Mouse (Mus musculus): ENCODE measurements at regions not wholly inside any gene's neighbourhood (a gene's known extent, or its start where the extent isn't known, plus 50 kb on each side); places are given as distances from the start of the nearest gene placed in this dataset.

- DNase-seq (ENCODE audit: low spot score) = no peak
Observed at GRCm38 (mm10) chr7:37095839-37096238, 397.9 kb downstream of the Tshz3 start.

GRCm38 (mm10) chr7:37096291-37096690, 398.4 kb downstream of the Tshz3 start:
- no peak for DNase-seq (ENCODE audit: low spot score)

GRCm38 (mm10) chr7:37098950-37099349, 401.0 kb downstream of the Tshz3 start:
- DNase-seq (ENCODE audit: low spot score) = no peak

GRCm38 (mm10) chr7:37104671-37105070, 406.8 kb downstream of the Tshz3 start:
- DNase-seq (ENCODE audit: low spot score) = no peak

GRCm38 (mm10) chr7:37111071-37111470, 413.2 kb downstream of the Tshz3 start:
- DNase-seq (ENCODE audit: low spot score) = no peak

GRCm38 (mm10) chr7:37120776-37121175, 422.9 kb downstream of the Tshz3 start:
- no peak for DNase-seq (ENCODE audit: low spot score)

- DNase-seq (ENCODE audit: low spot score) = no peak
Observed at GRCm38 (mm10) chr7:37140191-37140590, 442.3 kb downstream of the Tshz3 start.

GRCm38 (mm10) chr7:37142780-37143179, 444.9 kb downstream of the Tshz3 start:
- DNase-seq (ENCODE audit: low spot score) = no peak

- no peak for DNase-seq (ENCODE audit: low spot score)
Observed at GRCm38 (mm10) chr7:37144303-37144702, 446.4 kb downstream of the Tshz3 start.

- DNase-seq (ENCODE audit: low spot score) = no peak
Observed at GRCm38 (mm10) chr7:37149711-37150110, 451.8 kb downstream of the Tshz3 start.

- no peak for DNase-seq (ENCODE audit: low spot score)
Observed at GRCm38 (mm10) chr7:37159801-37160200, 461.9 kb downstream of the Tshz3 start.

- DNase-seq (ENCODE audit: low spot score) = no peak
Observed at GRCm38 (mm10) chr7:37168883-37169282, 471.0 kb downstream of the Tshz3 start.

GRCm38 (mm10) chr7:37175746-37176145, 477.8 kb downstream of the Tshz3 start:
- no peak for DNase-seq (ENCODE audit: low spot score)

- no peak for DNase-seq (ENCODE audit: low spot score)
Observed at GRCm38 (mm10) chr7:37178256-37178655, 480.3 kb downstream of the Tshz3 start.

GRCm38 (mm10) chr7:37179907-37180306, 482.0 kb downstream of the Tshz3 start:
- no peak for DNase-seq (ENCODE audit: low spot score)

GRCm38 (mm10) chr7:37180416-37180815, 482.5 kb downstream of the Tshz3 start:
- DNase-seq (ENCODE audit: low spot score) = no peak

- DNase-seq (ENCODE audit: low spot score) = no peak
Observed at GRCm38 (mm10) chr7:37181109-37181508, 483.2 kb downstream of the Tshz3 start.

- no peak for DNase-seq (ENCODE audit: low spot score)
Observed at GRCm38 (mm10) chr7:37192536-37192935, 494.6 kb downstream of the Tshz3 start.

GRCm38 (mm10) chr7:37204800-37205199, 506.9 kb downstream of the Tshz3 start:
- DNase-seq (ENCODE audit: low spot score) = no peak

- DNase-seq (ENCODE audit: low spot score) = no peak
Observed at GRCm38 (mm10) chr7:37208305-37208704, 510.4 kb downstream of the Tshz3 start.

GRCm38 (mm10) chr7:37213751-37214181, 515.8 kb downstream of the Tshz3 start:
- no peak for DNase-seq (ENCODE audit: low spot score)

- no peak for DNase-seq (ENCODE audit: low spot score)
Observed at GRCm38 (mm10) chr7:37215498-37215897, 517.6 kb downstream of the Tshz3 start.

- DNase-seq (ENCODE audit: low spot score) = no peak
Observed at GRCm38 (mm10) chr7:37220476-37220875, 522.6 kb downstream of the Tshz3 start.

GRCm38 (mm10) chr7:37226423-37226822, 528.5 kb downstream of the Tshz3 start:
- no peak for DNase-seq (ENCODE audit: low spot score)

All from urinary bladder, postnatal 14 days (tissue).